Mouse (Mus musculus): Measurements from ENCODE around the gene Nudt7. TPM values are rescaled to one million over a fixed set of nuclear protein-coding genes. Genes with fewer than 3 reads are reported as not detected.

Nudt7 gene
- polyA plus RNA-seq, 1 experiment from 2014 or later = 28.1 TPM

- H3K4me3 ChIP-seq (replicated peaks; ENCODE audit: low read depth, low read length) = no peak overlapping the region
Measured at GRCm38 (mm10) chr8:114123611-114124010, 9.7 kb upstream of the Nudt7 start.

GRCm38 (mm10) chr8:114124084-114124750, 9.1 kb upstream of the Nudt7 start:
- Histone ChIP-seq H3K27ac (no peak overlapping the region), H3K4me3 (replicated peaks; ENCODE audit: low read depth, low read length) (no peak overlapping the region), H3K4me2 (ENCODE audit: low read length) (no peak overlapping the region), H3K9ac (ENCODE audit: low read depth, low read length) (no peak overlapping the region), H3K27me3 (ENCODE audit: insufficient read depth, low read length) (no peaks in the 10 kb centered on the region), H3K9me3 (replicated peaks; ENCODE audit: low read length) (no peaks in the 10 kb centered on the region), H3K36me3 (ENCODE audit: insufficient read depth, low read length) (no peaks in the 10 kb centered on the region), H3K4me1 (replicated peaks; ENCODE audit: insufficient read depth, low read length) (no peaks in the 10 kb centered on the region)
- no peak for DNase-seq (ENCODE audit: low spot score)
- ATAC-seq (replicated peaks; ENCODE audit: low FRiP score, low read depth) = no peak
- TF ChIP-seq CTCF (IDR thresholded peaks at IDR 0.05; ENCODE audit: low read depth) = no peak
- 78% methylated on average over 4 of the region's 4 CpGs for WGBS

More at GRCm38 (mm10) chr8:114123611-114124010, 9.7 kb upstream of the Nudt7 start:
- H3K4me1 ChIP-seq (replicated peaks; ENCODE audit: insufficient read depth, low read length) = no peaks in the 10 kb centered on the region
- ATAC-seq (replicated peaks; ENCODE audit: low FRiP score, low read depth) (no peak), DNase-seq (ENCODE audit: low spot score) (no peak)
- H3K9me3 ChIP-seq (replicated peaks; ENCODE audit: low read length) = no peaks in the 10 kb centered on the region
- H3K9ac ChIP-seq (ENCODE audit: low read depth, low read length) = no peak overlapping the region
- no peak overlapping the region for H3K27ac ChIP-seq
- H3K4me2 ChIP-seq (ENCODE audit: low read length) = no peak overlapping the region
- H3K36me3 ChIP-seq (ENCODE audit: insufficient read depth, low read length) = no peaks in the 10 kb centered on the region
- no peaks in the 10 kb centered on the region for H3K27me3 ChIP-seq (ENCODE audit: insufficient read depth, low read length)
- no peak for TF ChIP-seq CTCF (IDR thresholded peaks at IDR 0.05; ENCODE audit: low read depth)
- WGBS = 54% methylated on average over 3 of the region's 3 CpGs

GRCm38 (mm10) chr8:114130838-114131237, 2.5 kb upstream of the Nudt7 start:
- H3K36me3 ChIP-seq (ENCODE audit: insufficient read depth, low read length) = no peaks in the 10 kb centered on the region
- ATAC-seq (replicated peaks; ENCODE audit: low FRiP score, low read depth) = no peak
- DNase-seq (ENCODE audit: low spot score) = no peak
- H3K4me3 ChIP-seq (replicated peaks; ENCODE audit: low read depth, low read length) = no peak overlapping the region
- H3K9ac ChIP-seq (ENCODE audit: low read depth, low read length) = no peak overlapping the region
- no peak for TF ChIP-seq CTCF (IDR thresholded peaks at IDR 0.05; ENCODE audit: low read depth)
- WGBS = 75% methylated on average over 7 of the region's 7 CpGs
- H3K4me2 ChIP-seq (ENCODE audit: low read length) = no peak overlapping the region
- no peaks in the 10 kb centered on the region for H3K27me3 ChIP-seq (ENCODE audit: insufficient read depth, low read length)
- H3K27ac ChIP-seq = no peak overlapping the region
- H3K4me1 ChIP-seq (replicated peaks; ENCODE audit: insufficient read depth, low read length) = 0 out of 2 replicates have a peak, but pooled peaks cover 5% of the 10 kb centered on the region
- H3K9me3 ChIP-seq (replicated peaks; ENCODE audit: low read length) = no peaks in the 10 kb centered on the region

GRCm38 (mm10) chr8:114131421-114131820, 1.9 kb upstream of the Nudt7 start:
- Histone ChIP-seq H3K4me3 (replicated peaks; ENCODE audit: low read depth, low read length) (no peak overlapping the region), H3K36me3 (ENCODE audit: insufficient read depth, low read length) (no peaks in the 10 kb centered on the region), H3K4me1 (replicated peaks; ENCODE audit: insufficient read depth, low read length) (0 out of 2 replicates have a peak, but pooled peaks cover 5% of the 10 kb centered on the region), H3K9ac (ENCODE audit: low read depth, low read length) (no peak overlapping the region), H3K9me3 (replicated peaks; ENCODE audit: low read length) (no peaks in the 10 kb centered on the region), H3K27ac (no peak overlapping the region), H3K27me3 (ENCODE audit: insufficient read depth, low read length) (no peaks in the 10 kb centered on the region), H3K4me2 (ENCODE audit: low read length) (no peak overlapping the region)
- 90% methylated on average over 4 of the region's 4 CpGs for WGBS
- no peak for ATAC-seq (replicated peaks; ENCODE audit: low FRiP score, low read depth)
- DNase-seq (ENCODE audit: low spot score) = no peak
- TF ChIP-seq CTCF (IDR thresholded peaks at IDR 0.05; ENCODE audit: low read depth) = no peak

- Histone ChIP-seq H3K4me3 (replicated peaks; ENCODE audit: low read depth, low read length) (peak overlapping the region; percentile 59), H3K4me1 (replicated peaks; ENCODE audit: insufficient read depth, low read length) (0 out of 2 replicates have a peak, but pooled peaks cover 5% of the 10 kb centered on the region), H3K27me3 (ENCODE audit: insufficient read depth, low read length) (no peaks in the 10 kb centered on the region), H3K9ac (ENCODE audit: low read depth, low read length) (no peak overlapping the region), H3K9me3 (replicated peaks; ENCODE audit: low read length) (no peaks in the 10 kb centered on the region), H3K4me2 (ENCODE audit: low read length) (peak overlapping the region; percentile 72), H3K36me3 (ENCODE audit: insufficient read depth, low read length) (no peaks in the 10 kb centered on the region), H3K27ac (no peak overlapping the region)
- WGBS = 31% methylated on average over 14 of the region's 14 CpGs
- DNase-seq (ENCODE audit: low spot score) (no peak), ATAC-seq (replicated peaks; ENCODE audit: low FRiP score, low read depth) (0 out of 2 replicates have a peak, but pooled peaks have one; percentile 9)
- no peak for TF ChIP-seq CTCF (IDR thresholded peaks at IDR 0.05; ENCODE audit: low read depth)
Measured at GRCm38 (mm10) chr8:114133050-114133509, 277 bp upstream of the Nudt7 start.

- 90% methylated on average over 1 of the region's 1 CpGs for WGBS
Measured at GRCm38 (mm10) chr8:114136750-114137149, 3.4 kb downstream of the Nudt7 start.

More at GRCm38 (mm10) chr8:114136750-114137149, 3.4 kb downstream of the Nudt7 start:
- Histone ChIP-seq H3K4me1 (replicated peaks; ENCODE audit: insufficient read depth, low read length) (0 out of 2 replicates have a peak, but pooled peaks cover 5% of the 10 kb centered on the region), H3K27me3 (ENCODE audit: insufficient read depth, low read length) (no peaks in the 10 kb centered on the region), H3K36me3 (ENCODE audit: insufficient read depth, low read length) (no peaks in the 10 kb centered on the region), H3K4me3 (replicated peaks; ENCODE audit: low read depth, low read length) (no peak overlapping the region), H3K4me2 (ENCODE audit: low read length) (no peak overlapping the region), H3K9me3 (replicated peaks; ENCODE audit: low read length) (no peaks in the 10 kb centered on the region), H3K9ac (ENCODE audit: low read depth, low read length) (no peak overlapping the region), H3K27ac (no peak overlapping the region)
- ATAC-seq (replicated peaks; ENCODE audit: low FRiP score, low read depth) (no peak), DNase-seq (ENCODE audit: low spot score) (no peak)
- no peak for TF ChIP-seq CTCF (IDR thresholded peaks at IDR 0.05; ENCODE audit: low read depth)
